Mouse (Mus musculus) limb, embryonic 12.5 days (tissue): ENCODE measurements at regions not wholly inside any gene's neighbourhood (a gene's known extent, or its start where the extent isn't known, plus 50 kb on each side); places are given as distances from the start of the nearest gene placed in this dataset.
A peak's percentile ranks its signal among the peaks of the same experiment; 100 is the strongest.

ENCODE experiments used
- ATAC-seq: fragments of 200-750 bp; cut with Nextera tagmentation; 2 replicates; pipeline ENCODE4 v1.8.0; 2017; ENCODE audit warnings: low read depth, moderate TSS enrichment; ENCODE audit not compliant: insufficient number of reproducible peaks, insufficient read depth, low FRiP score, low TSS enrichment
- H3K27ac ChIP-seq: fragments of 300-500 bp; sonication (generic); 2 replicates; pipeline ENCODE4 v1.5.1; 2016; ENCODE audit warnings: mild to moderate bottlenecking, moderate library complexity
- H3K27me3 ChIP-seq: fragments of 300-500 bp; sonication (generic); 2 replicates; pipeline ENCODE4 v1.6.1; 2016; ENCODE audit warnings: mild to moderate bottlenecking, moderate library complexity
- H3K36me3 ChIP-seq: fragments of 300-500 bp; sonication (generic); 2 replicates; pipeline ENCODE4 v1.6.1; 2016; ENCODE audit warnings: mild to moderate bottlenecking, moderate library complexity
- H3K4me1 ChIP-seq: fragments of 300-500 bp; sonication (generic); replicated peaks from 2 replicates; pipeline ENCODE4 v1.6.1; 2016
- H3K4me2 ChIP-seq: fragments of 300-500 bp; sonication (generic); 2 replicates; pipeline ENCODE4 v1.6.1; 2016; ENCODE audit warnings: mild to moderate bottlenecking, moderate library complexity
- H3K4me3 ChIP-seq: fragments of 300-500 bp; sonication (generic); replicated peaks from 2 replicates; pipeline ENCODE4 v1.5.1; 2016; ENCODE audit warnings: mild to moderate bottlenecking
- H3K9ac ChIP-seq: fragments of 300-500 bp; sonication (generic); replicated peaks from 2 replicates; pipeline ENCODE4 v1.6.1; 2016; ENCODE audit warnings: mild to moderate bottlenecking, moderate library complexity
- H3K9me3 ChIP-seq: fragments of 300-500 bp; sonication (generic); 2 replicates; pipeline ENCODE4 v1.6.1; 2016; ENCODE audit warnings: mild to moderate bottlenecking, moderate library complexity
- WGBS: fragments of 180-500 bp; shearing (Covaris S2); methylation state at CpG from one replicate; pipeline ENCODE4 v1.1.7; 2016; 5-methylcytosine and 5-hydroxymethylcytosine counted together

DNA sequence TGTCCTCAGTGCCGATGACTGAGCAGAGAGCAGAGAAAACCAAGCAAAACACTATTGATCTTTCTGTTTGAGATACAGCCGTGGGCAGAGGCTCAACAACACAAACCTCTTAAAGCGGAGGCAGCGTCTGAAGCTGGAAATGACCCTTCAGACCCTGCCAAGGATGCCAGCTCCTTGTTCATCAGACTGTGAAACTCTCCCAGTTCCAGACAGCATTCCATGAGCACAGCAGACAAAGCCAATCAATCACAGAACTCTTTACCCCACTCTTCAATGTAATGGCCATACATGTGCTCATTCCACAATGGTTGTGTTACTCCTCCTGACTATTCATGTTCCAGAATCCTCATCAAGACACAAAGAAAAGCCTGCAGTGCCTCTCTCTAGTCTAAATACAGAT is 73.5 kb downstream of the Tmem114 start:
- Histone ChIP-seq H3K4me3 (no peak overlapping the region), H3K27me3 (no peaks in the 10 kb centered on the region), H3K27ac (no peak overlapping the region), H3K4me1 (peaks cover 32% of the 10 kb centered on the region), H3K9ac (no peak overlapping the region), H3K4me2 (no peak overlapping the region), H3K36me3 (no peaks in the 10 kb centered on the region), H3K9me3 (peaks cover 7% of the 10 kb centered on the region; the same call in 1 of the 2 replicates)
- WGBS: 79% methylated on average over 4 of the region's 4 CpGs
- no peak for ATAC-seq

DNA sequence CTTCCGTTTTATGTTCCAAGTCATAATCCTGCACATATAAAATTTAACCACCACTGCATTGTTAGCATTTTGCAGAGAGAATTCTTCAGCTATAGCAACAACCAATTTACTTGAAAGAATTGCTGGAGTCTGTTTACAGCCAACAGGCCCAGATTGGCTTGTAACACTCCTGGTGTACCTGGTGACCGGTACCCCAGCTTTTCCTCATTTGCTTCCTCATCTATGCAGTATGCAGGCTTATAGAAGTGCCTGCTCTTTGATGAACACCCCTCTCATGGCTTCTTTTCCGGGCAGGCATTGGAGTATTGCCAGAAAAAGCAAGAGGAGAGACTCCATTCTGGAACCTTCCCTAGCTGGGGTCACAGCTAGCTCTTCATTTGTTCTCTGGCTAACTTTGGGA is 75.8 kb downstream of the Tmem114 start:
- no peaks in the 10 kb centered on the region for H3K9me3 ChIP-seq
- H3K27ac ChIP-seq: peak overlapping the region; percentile 86
- peaks cover 27% of the 10 kb centered on the region for H3K4me1 ChIP-seq
- ATAC-seq: peak; percentile 78; the same call in 1 of the 2 replicates
- 0 out of 2 replicates have a peak overlapping the region, but pooled peaks have one; percentile 13 for H3K4me2 ChIP-seq
- H3K4me3 ChIP-seq: no peak overlapping the region
- no peaks in the 10 kb centered on the region for H3K27me3 ChIP-seq
- no peaks in the 10 kb centered on the region for H3K36me3 ChIP-seq
- no peak overlapping the region for H3K9ac ChIP-seq
- WGBS: 25% methylated on average over 3 of the region's 3 CpGs

DNA sequence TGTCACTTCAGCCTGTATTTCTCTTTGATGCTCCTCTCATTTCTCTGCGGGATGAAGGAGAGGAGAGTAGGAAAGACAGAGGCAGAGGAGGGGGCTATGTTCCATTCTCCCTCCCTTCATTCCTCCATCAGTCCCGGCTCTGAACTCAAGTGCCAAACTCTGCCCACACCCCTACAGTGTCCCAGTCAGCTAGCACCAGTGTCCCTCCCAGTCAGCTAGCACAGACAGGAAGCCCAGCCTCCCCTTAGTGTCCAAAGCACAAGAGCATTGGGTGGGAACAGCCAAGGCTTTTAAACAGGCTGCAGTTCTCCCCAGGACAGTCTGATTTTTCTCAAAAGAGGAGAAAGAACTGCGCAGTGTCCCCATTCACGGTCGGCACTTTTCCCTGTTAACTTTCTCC is 76.3 kb downstream of the Tmem114 start:
- Histone ChIP-seq H3K9ac (no peak overlapping the region), H3K4me1 (peaks cover 26% of the 10 kb centered on the region), H3K9me3 (no peaks in the 10 kb centered on the region), H3K36me3 (no peaks in the 10 kb centered on the region), H3K27me3 (no peaks in the 10 kb centered on the region), H3K4me3 (no peak overlapping the region), H3K27ac (peak overlapping the region; percentile 86), H3K4me2 (0 out of 2 replicates have a peak overlapping the region, but pooled peaks have one; percentile 13)
- 29% methylated on average over 5 of the region's 5 CpGs for WGBS
- peak; percentile 40; the same call in 1 of the 2 replicates for ATAC-seq

DNA sequence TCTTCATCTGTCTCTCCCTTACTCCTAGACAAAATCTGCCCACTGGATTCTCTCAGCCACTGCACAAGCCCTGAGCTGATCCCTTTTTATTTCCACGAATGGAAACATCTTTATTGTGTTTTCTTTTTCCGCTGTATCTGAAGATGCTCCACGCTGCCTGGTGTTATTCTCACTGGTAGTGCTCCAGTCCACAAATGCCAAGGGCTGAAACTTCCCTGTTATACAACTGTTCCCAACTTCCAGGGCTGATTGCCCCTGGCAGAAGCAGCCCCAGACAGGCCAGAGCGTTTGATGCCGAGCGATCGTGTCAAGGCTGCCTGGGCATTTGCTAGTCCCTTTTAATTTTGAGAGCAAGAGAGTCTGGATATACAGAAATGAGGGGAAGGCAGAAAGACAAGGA is 79.7 kb downstream of the Tmem114 start:
- Histone ChIP-seq H3K27ac (no peak overlapping the region), H3K36me3 (no peaks in the 10 kb centered on the region), H3K4me1 (peaks cover 19% of the 10 kb centered on the region), H3K4me2 (no peak overlapping the region), H3K9ac (no peak overlapping the region), H3K27me3 (no peaks in the 10 kb centered on the region), H3K4me3 (no peak overlapping the region), H3K9me3 (no peaks in the 10 kb centered on the region)
- no peak for ATAC-seq
- 89% methylated on average over 7 of the region's 7 CpGs for WGBS

DNA sequence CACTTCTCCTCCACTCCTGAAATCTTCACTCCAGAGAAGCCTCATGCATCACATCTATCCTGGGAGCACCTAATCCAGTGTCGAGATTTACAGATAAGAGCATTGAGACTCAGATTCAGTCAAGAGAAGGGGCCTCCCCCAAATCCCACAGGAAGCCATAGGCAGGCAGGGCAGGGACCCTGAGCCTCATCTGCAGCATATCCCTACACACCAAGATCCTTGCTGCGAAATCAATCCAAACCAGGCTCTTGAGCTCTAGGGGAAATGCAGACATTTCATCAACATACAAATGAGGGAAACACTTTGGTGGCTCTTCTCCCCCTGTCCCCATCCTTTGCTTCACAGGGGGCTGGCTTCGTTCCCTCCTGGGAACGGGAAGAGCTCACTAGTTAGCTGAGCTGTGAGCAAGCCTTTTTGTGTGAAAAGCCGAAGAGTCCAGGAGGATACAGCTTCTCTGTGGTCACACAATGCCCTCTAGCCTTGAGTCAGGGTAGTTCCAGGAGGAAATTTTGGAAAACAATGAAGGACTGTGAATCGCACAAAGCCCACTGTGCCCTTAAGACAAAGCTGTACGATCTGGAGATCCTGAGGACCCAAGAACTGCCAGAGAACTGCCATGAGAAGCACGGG is 91.7 kb downstream of the Tmem114 start:
- Histone ChIP-seq H3K4me2 (peak overlapping the region; percentile 23; the same call in 1 of the 2 replicates), H3K36me3 (no peaks in the 10 kb centered on the region), H3K9ac (no peak overlapping the region), H3K9me3 (peaks cover 3% of the 10 kb centered on the region; the same call in 1 of the 2 replicates), H3K27ac (no peak overlapping the region), H3K27me3 (0 out of 2 replicates have a peak, but pooled peaks cover 4% of the 10 kb centered on the region), H3K4me1 (peaks cover 4% of the 10 kb centered on the region; the same call in 1 of the 2 replicates), H3K4me3 (no peak overlapping the region)
- ATAC-seq: no peak
- 31% methylated on average over 8 of the region's 8 CpGs for WGBS

DNA sequence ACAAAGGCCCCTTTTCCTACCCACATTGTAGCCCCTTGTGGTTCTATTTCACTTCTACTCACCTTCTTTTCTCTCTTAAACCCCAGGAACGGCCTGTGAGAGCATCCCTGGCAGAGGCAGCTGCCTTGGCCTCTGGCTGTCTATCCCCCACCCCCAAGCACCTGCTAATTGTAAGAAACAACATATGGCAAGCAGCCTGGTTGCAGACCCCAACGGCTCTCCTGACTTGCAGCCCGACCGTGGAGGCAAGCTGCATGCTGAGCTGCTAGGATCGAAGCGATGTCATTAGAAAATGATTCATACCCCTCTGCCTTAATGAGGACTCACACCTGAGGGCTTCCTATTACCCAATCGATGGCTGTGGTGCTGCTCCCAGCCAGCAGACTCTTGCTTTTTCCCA is 112.9 kb downstream of the Tmem114 start:
- Histone ChIP-seq H3K9ac (no peak overlapping the region), H3K4me1 (no peaks in the 10 kb centered on the region; the same call in 1 of the 2 replicates), H3K27ac (no peak overlapping the region), H3K27me3 (no peaks in the 10 kb centered on the region), H3K4me2 (no peak overlapping the region), H3K4me3 (no peak overlapping the region), H3K9me3 (no peaks in the 10 kb centered on the region), H3K36me3 (no peaks in the 10 kb centered on the region)
- no peak for ATAC-seq
- 28% methylated on average over 7 of the region's 7 CpGs for WGBS

DNA sequence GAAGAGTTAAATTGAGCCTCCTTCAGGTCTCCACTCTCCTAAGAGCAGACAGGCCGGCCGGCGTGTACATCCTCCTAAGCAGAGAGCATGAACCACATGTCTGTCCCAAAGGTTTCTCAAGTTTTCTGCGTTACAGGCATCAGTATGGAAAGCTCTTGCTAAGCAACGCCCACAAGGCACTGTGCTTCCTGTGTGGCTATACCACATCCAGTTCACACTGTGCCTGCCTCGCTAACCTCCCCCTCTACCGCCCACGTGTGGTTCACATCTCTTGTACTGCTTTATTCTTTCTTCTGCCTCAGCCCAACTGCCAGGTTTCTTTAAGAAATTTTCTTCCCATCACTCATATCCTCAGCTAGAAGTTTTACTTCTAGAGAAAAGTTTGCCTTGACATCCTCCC is 118.5 kb downstream of the Tmem114 start:
- H3K36me3 ChIP-seq: no peaks in the 10 kb centered on the region
- H3K4me2 ChIP-seq: no peak overlapping the region
- no peak for ATAC-seq
- H3K4me1 ChIP-seq: 0 out of 2 replicates have a peak, but pooled peaks cover 4% of the 10 kb centered on the region
- no peaks in the 10 kb centered on the region for H3K27me3 ChIP-seq
- H3K27ac ChIP-seq: no peak overlapping the region
- H3K9ac ChIP-seq: no peak overlapping the region
- no peaks in the 10 kb centered on the region for H3K9me3 ChIP-seq
- WGBS: 68% methylated on average over 8 of the region's 8 CpGs
- no peak overlapping the region for H3K4me3 ChIP-seq
